Mouse (Mus musculus): Measurements from ENCODE around the gene Lrrc3b. TPM values are rescaled to one million over a fixed set of nuclear protein-coding genes. Genes with fewer than 3 reads are reported as not detected.
A peak's percentile ranks its signal among the peaks of the same experiment; 100 is the strongest.

Lrrc3b gene
- polyA plus RNA-seq (2012; rRNA removed), result 0.06 and 0.15 TPM in 2 replicates

DNA sequence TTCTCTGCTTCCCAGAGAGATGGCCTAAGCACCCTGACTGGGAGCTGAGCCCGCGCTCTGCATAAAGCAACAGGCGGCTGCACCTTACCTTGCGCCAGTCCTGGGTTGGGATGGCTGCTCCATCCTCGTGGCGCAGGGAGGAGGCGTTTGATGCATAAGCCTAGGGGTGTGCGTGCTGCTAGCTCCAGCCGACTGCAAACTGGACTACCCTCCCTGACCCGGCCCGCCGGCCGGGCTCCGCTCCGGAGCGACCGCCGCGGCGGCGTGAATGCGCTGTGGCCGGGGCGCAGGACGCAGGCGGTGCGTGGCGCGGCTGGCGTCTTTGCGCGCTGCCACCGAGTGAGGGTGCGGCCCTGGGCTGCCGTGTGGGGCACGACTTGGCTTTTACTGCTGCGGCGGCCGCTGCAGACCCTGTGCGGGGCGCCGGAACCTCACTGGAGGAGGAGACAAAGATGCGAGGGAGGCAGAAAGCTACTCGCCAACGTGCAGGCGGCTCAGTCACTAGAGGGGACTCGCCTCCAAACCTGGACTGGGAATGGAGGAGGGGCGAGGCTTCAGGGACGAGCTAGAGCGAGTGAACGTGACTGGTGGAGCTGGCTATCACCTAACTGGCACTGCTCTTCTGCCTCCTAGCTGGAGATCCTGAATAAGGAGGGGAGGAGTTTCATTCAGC lies at the start of gene Lrrc3b:
Lrrc3b (minus strand) TSS at position 503 of the 673 bp plus-strand sequence.
- no peaks in the 10 kb centered on the region for H3K36me3 ChIP-seq (ENCODE audit: control insufficient read depth, insufficient read depth, low read length)
- H3K27me3 ChIP-seq (ENCODE audit: control insufficient read depth, insufficient read depth, low read length), result no peaks in the 10 kb centered on the region
- H3K4me1 ChIP-seq (ENCODE audit: control insufficient read depth, insufficient read depth, low read length), result no peaks in the 10 kb centered on the region; the same call in 1 of the 2 replicates
- no peak within 1 kb of the TSS for H3K27ac ChIP-seq (ENCODE audit: control insufficient read depth, insufficient read depth, low read depth, low read length)
- TF ChIP-seq POLR2A (IDR thresholded peaks at IDR 0.05; ENCODE audit: control insufficient read depth, low read depth, low read length) (no peak), CTCF (IDR thresholded peaks at IDR 0.05; ENCODE audit: control insufficient read depth, insufficient read depth, insufficient replicate concordance, low read depth, low read length) (no peak)
- H3K4me3 ChIP-seq (ENCODE audit: control insufficient read depth, low read depth, low read length), result peak within 1 kb of the TSS; percentile 0

DNA sequence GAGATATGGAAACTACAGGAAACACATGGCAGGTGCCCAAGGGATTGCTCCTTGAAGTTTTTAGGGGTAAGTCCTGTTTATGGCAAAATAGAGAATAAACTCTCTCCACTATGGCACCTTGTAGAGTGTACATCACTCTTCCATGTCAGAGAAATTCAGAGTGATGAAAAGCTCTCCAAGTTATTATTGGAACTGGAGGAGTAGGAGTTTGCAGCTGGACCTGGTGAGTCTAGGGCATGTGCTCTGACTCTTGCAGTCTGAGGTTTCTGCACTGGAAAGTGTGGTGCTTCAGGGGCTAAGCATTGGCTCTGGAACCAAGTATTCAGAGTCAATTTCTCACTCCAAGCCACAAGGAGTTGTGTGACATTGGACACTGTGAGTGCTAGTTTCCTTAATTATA lies 38.9 kb upstream of the Lrrc3b start:
- TF ChIP-seq POLR2A (IDR thresholded peaks at IDR 0.05; ENCODE audit: control insufficient read depth, low read depth, low read length), result no peak
- no peak for TF ChIP-seq CTCF (IDR thresholded peaks at IDR 0.05; ENCODE audit: control insufficient read depth, insufficient read depth, insufficient replicate concordance, low read depth, low read length)
- H3K27me3 ChIP-seq (ENCODE audit: control insufficient read depth, insufficient read depth, low read length), result no peaks in the 10 kb centered on the region
- no peak overlapping the region for H3K27ac ChIP-seq (ENCODE audit: control insufficient read depth, insufficient read depth, low read depth, low read length)
- H3K36me3 ChIP-seq (ENCODE audit: control insufficient read depth, insufficient read depth, low read length), result no peaks in the 10 kb centered on the region
- H3K4me3 ChIP-seq (ENCODE audit: control insufficient read depth, low read depth, low read length), result no peak overlapping the region
- no peaks in the 10 kb centered on the region for H3K4me1 ChIP-seq (ENCODE audit: control insufficient read depth, insufficient read depth, low read length)

DNA sequence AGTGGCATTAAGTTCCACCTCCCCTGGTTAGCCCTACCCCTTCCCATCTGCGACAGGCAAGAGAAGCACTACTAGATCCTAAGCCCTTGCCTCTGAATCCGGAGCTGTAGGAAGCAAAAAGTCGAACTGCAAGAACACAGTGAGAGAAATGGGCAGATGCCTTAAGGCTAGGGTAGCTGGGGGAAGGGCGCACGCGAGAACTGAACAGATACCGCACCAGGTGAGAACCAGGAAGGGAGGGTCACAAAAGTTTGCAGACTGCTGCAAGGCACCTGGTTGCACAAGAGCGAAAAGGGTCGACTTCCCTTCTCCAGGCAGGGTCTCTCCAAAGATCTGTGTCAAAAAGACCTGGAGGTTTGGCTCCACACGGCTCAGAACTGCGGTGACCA lies 697 bp downstream of the Lrrc3b start:
- H3K27me3 ChIP-seq (ENCODE audit: control insufficient read depth, insufficient read depth, low read length), result no peaks in the 10 kb centered on the region
- no peaks in the 10 kb centered on the region for H3K36me3 ChIP-seq (ENCODE audit: control insufficient read depth, insufficient read depth, low read length)
- H3K27ac ChIP-seq (ENCODE audit: control insufficient read depth, insufficient read depth, low read depth, low read length), result no peak overlapping the region
- H3K4me1 ChIP-seq (ENCODE audit: control insufficient read depth, insufficient read depth, low read length), result no peaks in the 10 kb centered on the region; the same call in 1 of the 2 replicates
- peak overlapping the region; percentile 0; the same call in 1 of the 2 replicates for H3K4me3 ChIP-seq (ENCODE audit: control insufficient read depth, low read depth, low read length)
- TF ChIP-seq POLR2A (IDR thresholded peaks at IDR 0.05; ENCODE audit: control insufficient read depth, low read depth, low read length), result no peak
- no peak for TF ChIP-seq CTCF (IDR thresholded peaks at IDR 0.05; ENCODE audit: control insufficient read depth, insufficient read depth, insufficient replicate concordance, low read depth, low read length)

DNA sequence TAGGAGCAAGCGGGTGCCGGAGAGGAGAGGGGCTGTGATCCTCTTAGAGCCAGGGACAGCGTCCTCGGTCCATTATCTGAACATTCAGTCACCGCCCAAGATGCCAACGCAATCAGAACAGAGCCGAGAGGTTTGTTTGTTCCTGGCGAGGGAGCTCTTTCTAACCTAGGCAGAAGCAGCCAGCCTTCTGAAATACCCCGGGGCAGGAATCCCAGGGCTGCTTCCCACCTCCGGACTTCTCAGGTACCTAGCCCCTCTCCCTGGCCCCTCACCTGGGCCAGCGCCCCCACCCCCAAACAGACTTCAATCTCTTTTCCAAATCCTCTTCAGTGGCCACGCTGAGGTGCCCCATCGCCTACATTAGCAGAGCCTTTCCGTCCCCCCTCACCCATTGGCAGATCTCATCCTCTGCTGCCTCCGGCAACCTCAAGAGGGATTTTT lies 1.3 kb downstream of the Lrrc3b start:
- no peak overlapping the region; the same call in none of the 2 replicates for H3K4me3 ChIP-seq (ENCODE audit: control insufficient read depth, low read depth, low read length)
- no peak overlapping the region for H3K27ac ChIP-seq (ENCODE audit: control insufficient read depth, insufficient read depth, low read depth, low read length)
- no peaks in the 10 kb centered on the region for H3K36me3 ChIP-seq (ENCODE audit: control insufficient read depth, insufficient read depth, low read length)
- TF ChIP-seq CTCF (IDR thresholded peaks at IDR 0.05; ENCODE audit: control insufficient read depth, insufficient read depth, insufficient replicate concordance, low read depth, low read length), result no peak
- TF ChIP-seq POLR2A (IDR thresholded peaks at IDR 0.05; ENCODE audit: control insufficient read depth, low read depth, low read length), result no peak
- no peaks in the 10 kb centered on the region for H3K27me3 ChIP-seq (ENCODE audit: control insufficient read depth, insufficient read depth, low read length)
- H3K4me1 ChIP-seq (ENCODE audit: control insufficient read depth, insufficient read depth, low read length), result no peaks in the 10 kb centered on the region; the same call in 1 of the 2 replicates

DNA sequence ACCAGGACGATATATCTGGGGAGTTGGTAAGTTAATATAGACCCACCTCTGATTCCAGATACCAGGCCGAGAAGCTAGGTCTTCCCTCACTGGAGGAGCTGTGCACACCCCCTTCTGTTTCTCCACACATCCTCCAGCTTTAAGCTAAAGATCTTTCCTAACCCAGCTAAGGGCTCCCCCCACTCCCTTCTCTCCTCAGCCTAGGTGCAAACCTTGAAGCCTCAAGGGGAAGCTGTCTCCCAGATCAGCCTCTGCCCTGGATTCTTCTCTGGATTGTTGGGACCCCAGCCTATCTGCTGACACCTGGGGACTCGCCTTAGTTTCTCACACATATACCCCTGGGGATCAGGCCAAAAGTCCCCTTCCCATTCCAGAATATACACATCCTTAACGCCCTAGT lies 1.7 kb downstream of the Lrrc3b start:
- H3K4me3 ChIP-seq (ENCODE audit: control insufficient read depth, low read depth, low read length), result no peak overlapping the region
- no peak overlapping the region for H3K27ac ChIP-seq (ENCODE audit: control insufficient read depth, insufficient read depth, low read depth, low read length)
- no peaks in the 10 kb centered on the region; the same call in 1 of the 2 replicates for H3K4me1 ChIP-seq (ENCODE audit: control insufficient read depth, insufficient read depth, low read length)
- no peak for TF ChIP-seq POLR2A (IDR thresholded peaks at IDR 0.05; ENCODE audit: control insufficient read depth, low read depth, low read length)
- TF ChIP-seq CTCF (IDR thresholded peaks at IDR 0.05; ENCODE audit: control insufficient read depth, insufficient read depth, insufficient replicate concordance, low read depth, low read length), result no peak
- H3K27me3 ChIP-seq (ENCODE audit: control insufficient read depth, insufficient read depth, low read length), result no peaks in the 10 kb centered on the region
- no peaks in the 10 kb centered on the region for H3K36me3 ChIP-seq (ENCODE audit: control insufficient read depth, insufficient read depth, low read length)

DNA sequence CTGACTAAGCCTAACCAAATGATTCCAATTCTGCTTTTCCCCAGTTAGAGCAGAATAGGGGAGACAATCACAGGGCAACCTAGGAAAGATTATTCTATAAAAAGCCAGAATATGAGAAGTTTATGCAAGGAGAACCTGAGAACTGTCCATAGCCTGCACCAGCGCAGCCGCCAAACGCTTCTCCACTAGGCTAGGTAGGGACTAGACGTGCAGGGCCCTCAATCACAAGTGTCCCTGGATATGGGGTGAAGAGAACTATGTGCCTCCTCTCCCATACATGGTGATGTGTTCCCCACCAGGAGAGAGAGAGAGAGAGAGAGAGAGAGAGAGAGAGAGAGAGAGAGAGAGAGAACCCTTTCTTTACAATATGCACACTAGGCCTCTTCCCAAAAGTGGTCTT lies 2.2 kb downstream of the Lrrc3b start:
- H3K27me3 ChIP-seq (ENCODE audit: control insufficient read depth, insufficient read depth, low read length), result no peaks in the 10 kb centered on the region
- H3K36me3 ChIP-seq (ENCODE audit: control insufficient read depth, insufficient read depth, low read length), result no peaks in the 10 kb centered on the region
- H3K27ac ChIP-seq (ENCODE audit: control insufficient read depth, insufficient read depth, low read depth, low read length), result no peak overlapping the region
- H3K4me1 ChIP-seq (ENCODE audit: control insufficient read depth, insufficient read depth, low read length), result no peaks in the 10 kb centered on the region; the same call in 1 of the 2 replicates
- no peak for TF ChIP-seq CTCF (IDR thresholded peaks at IDR 0.05; ENCODE audit: control insufficient read depth, insufficient read depth, insufficient replicate concordance, low read depth, low read length)
- TF ChIP-seq POLR2A (IDR thresholded peaks at IDR 0.05; ENCODE audit: control insufficient read depth, low read depth, low read length), result no peak
- H3K4me3 ChIP-seq (ENCODE audit: control insufficient read depth, low read depth, low read length), result no peak overlapping the region

DNA sequence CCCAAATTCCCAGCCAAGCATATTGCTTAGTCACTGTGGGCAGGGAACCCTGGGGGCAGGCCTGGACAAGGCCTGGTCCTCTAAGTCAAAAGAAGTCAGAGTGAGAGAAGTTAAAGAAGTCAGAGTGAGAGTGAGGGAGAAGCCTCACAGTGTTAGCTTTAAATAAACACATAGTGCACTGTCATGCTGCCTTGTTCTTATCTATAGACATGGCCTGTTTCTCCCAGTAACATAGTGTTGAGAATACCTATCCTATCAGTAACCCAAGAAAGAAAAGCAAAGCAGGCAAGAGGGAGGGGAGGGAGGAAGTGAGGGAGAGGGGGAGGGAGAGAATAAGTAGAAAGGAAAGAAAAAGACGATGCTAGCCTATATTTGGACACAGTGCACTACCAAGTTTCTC lies 6.4 kb downstream of the Lrrc3b start:
- Histone ChIP-seq H3K4me3 (ENCODE audit: control insufficient read depth, low read depth, low read length) (no peak overlapping the region), H3K4me1 (ENCODE audit: control insufficient read depth, insufficient read depth, low read length) (no peaks in the 10 kb centered on the region), H3K27me3 (ENCODE audit: control insufficient read depth, insufficient read depth, low read length) (no peaks in the 10 kb centered on the region), H3K36me3 (ENCODE audit: control insufficient read depth, insufficient read depth, low read length) (no peaks in the 10 kb centered on the region), H3K27ac (ENCODE audit: control insufficient read depth, insufficient read depth, low read depth, low read length) (no peak overlapping the region)
- no peak for TF ChIP-seq CTCF (IDR thresholded peaks at IDR 0.05; ENCODE audit: control insufficient read depth, insufficient read depth, insufficient replicate concordance, low read depth, low read length)
- TF ChIP-seq POLR2A (IDR thresholded peaks at IDR 0.05; ENCODE audit: control insufficient read depth, low read depth, low read length), result no peak

All from testis, adult 2 months (tissue).